Mouse (Mus musculus) cerebellum, adult 2 months (tissue): ENCODE data around the gene Timm44. TPM values are rescaled to one million over a fixed set of nuclear protein-coding genes. Genes with fewer than 3 reads are reported as not detected.
A peak's percentile ranks its signal among the peaks of the same experiment; 100 is the strongest.

Experiments used
- DNase-seq, 2 experiments: peaks; one replicate each; pipeline ENCODE4 v3.0.0; 2021
- H3K27ac ChIP-seq: fragments of 200-500 bp; 2 replicates; pipeline ENCODE4 v1.5.1; 2012; ENCODE audit warnings: low read length, control low read depth, inconsistent platforms; ENCODE audit not compliant: insufficient read depth
- H3K27me3 ChIP-seq: fragments of 200-500 bp; 2 replicates; pipeline ENCODE4 v1.6.1; 2012; ENCODE audit warnings: inconsistent platforms, mild to moderate bottlenecking, low read length, moderate library complexity; ENCODE audit not compliant: control insufficient read depth, insufficient read depth
- H3K4me1 ChIP-seq: fragments of 200-500 bp; 2 replicates; pipeline ENCODE4 v1.6.1; 2011; ENCODE audit warnings: low read length; ENCODE audit not compliant: control insufficient read depth, insufficient read depth
- H3K4me3 ChIP-seq: fragments of 200-500 bp; replicated peaks from 2 replicates; pipeline ENCODE3; 2011; ENCODE audit warnings: mild to moderate bottlenecking, low read depth, low read length, control low read depth; ENCODE audit not compliant: insufficient read depth
- CTCF ChIP-seq: fragments of 200-500 bp; IDR thresholded peaks from 2 replicates; pipeline ENCODE4 v1.5.1; 2011; ENCODE audit warnings: low read depth, mild to moderate bottlenecking, control low read depth, low read length, moderate library complexity, borderline replicate concordance; ENCODE audit not compliant: insufficient read depth
- POLR2A ChIP-seq: fragments of 200-500 bp; IDR thresholded peaks from 2 replicates; pipeline ENCODE4 v1.6.1; 2011; ENCODE audit warnings: low read length, control low read depth, borderline replicate concordance; ENCODE audit not compliant: insufficient read depth
- WGBS: fragments of 180-500 bp; shearing (Covaris S2); methylation state at CpG from one replicate; pipeline ENCODE4 v1.1.7; 2018; 5-methylcytosine and 5-hydroxymethylcytosine counted together
- polyA plus RNA-seq: library from polyadenylated mRNA; depleted of rRNA; stranded (reverse); fragments of >200 nt; gene quantifications from 2 replicates; pipeline ENCODE4 v1.2.3, GENCODE M21; 2012

The Timm44 gene
- polyA plus RNA-seq, 1 experiment: 98.4 TPM

DNA sequence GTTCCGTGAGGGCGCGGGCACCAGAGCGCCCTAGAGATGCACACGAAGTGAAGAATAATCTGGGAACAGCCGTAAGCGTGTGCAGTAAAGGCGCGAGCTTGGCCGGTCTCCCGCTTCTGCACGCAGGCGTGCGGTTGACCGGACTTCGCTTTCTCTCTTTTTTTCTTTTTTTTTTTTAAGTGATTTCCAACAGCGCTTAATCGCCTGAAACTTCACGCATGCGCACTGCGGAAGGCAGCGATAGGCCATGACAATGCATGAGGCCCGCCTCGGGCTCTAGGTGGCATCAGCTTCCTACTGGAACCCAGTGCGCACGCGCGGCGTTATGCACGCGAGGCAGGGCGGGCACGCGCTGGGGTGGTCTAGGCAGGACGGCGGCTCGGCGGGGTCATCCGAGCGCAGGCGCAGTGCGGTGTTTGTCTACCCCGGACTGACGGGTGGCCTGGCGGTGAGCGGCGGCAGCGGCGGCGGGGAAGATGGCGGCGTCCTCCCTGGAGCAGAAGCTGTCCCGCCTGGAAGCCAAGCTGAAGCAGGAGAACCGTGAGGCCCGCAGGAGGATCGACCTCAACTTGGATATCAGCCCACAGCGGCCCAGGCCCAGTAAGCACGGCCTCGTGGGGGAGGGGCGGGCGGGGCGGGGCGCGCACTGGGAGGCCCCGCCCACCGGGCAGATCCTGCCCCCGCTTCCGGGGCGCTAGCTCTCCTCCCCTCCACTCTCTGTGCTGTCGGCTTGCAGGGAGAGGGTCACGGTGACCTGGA, 37.1 kb downstream of the Timm44 start, which contains the start of the genes Map2k7 and Gm49320:
Gene Map2k7 (plus strand): TSS at position 307 of the 759 bp plus-strand sequence.
Gene Gm49320 (plus strand): TSS at position 432 of the 759 bp plus-strand sequence.
- DNase-seq: peak; percentile 100
- Histone ChIP-seq H3K4me1 (peaks cover 5% of the 10 kb centered on the region), H3K27ac (peak within 1 kb of the TSS; percentile 82), H3K4me3 (peak within 1 kb of the TSS; percentile 83), H3K27me3 (no peaks in the 10 kb centered on the region)
- WGBS: under 1% methylated on average over 71 of the region's 71 CpGs
- TF ChIP-seq CTCF (peak; percentile 60), POLR2A (peak; percentile 61)

DNA sequence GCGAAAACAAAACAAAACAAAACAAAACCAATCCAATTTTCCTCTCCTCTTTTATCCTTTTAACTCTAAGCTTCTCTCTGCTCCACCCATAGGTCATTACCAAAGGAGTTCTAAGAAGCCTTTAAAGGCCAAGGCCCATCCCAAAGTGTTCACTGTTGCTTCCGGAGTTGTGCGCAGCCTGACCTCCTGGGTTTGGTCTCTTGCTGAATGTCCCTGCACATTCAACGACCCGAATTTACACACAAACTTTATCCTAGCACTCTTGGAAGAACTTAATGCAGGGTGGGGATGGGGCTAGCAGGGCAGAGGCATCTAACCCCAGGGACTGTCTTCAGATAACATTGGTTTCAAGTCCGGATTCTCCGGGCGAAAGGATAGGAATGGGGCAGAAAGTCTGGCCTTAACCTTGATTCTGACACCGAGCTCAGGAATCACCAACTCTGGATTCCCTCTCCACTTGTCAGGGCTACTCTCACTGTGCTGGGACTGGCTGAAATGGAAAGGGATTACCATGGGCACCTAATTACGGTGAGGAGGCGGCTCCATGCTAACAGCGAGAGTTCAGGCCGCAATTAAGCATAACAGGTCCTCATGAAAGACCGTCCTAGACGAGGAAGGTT, 37.8 kb downstream of the Timm44 start:
- TF ChIP-seq POLR2A (no peak), CTCF (no peak)
- peak overlapping the region; percentile 83 for H3K4me3 ChIP-seq
- H3K27ac ChIP-seq: peak overlapping the region; percentile 82
- no peak for DNase-seq
- H3K27me3 ChIP-seq: no peaks in the 10 kb centered on the region
- peaks cover 5% of the 10 kb centered on the region for H3K4me1 ChIP-seq
- 16% methylated on average over 15 of the region's 15 CpGs for WGBS

DNA sequence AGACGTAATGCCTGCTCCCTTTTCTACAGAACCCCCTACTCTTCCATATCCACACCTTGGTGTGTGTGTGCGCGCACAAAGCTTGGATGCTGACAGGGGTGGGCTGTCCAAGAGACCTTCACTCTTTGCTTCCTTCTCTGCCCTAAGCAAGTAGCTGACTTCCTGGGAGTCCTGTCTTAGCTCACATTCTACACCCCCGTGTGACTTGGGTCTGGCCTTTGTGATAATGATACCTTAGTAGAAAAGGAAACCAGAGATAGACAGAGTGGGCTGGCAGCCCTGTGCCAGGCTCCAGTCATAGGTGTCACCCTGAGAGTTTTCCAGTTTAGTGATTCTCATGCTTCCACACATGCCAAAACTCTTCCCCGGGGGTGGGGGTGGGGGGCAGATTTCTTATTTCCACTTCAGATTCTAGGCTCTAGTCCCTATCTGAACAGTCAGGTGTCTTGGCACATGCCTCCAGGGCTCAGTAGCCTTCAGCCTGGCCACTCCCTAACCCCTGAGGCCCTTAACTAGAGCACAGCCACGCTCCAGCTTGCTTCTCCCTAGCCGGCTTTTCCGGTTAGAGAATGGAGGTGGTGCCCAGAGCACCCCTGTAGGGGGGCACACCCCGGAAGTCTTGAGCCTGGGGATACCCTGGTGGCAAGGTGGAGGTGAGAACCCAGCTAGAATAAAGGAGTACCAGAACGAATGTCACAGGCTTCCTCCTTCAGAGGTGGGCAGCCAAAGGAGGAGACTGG, 44.9 kb downstream of the Timm44 start:
- no peak overlapping the region for H3K4me3 ChIP-seq
- WGBS: 59% methylated on average over 10 of the region's 10 CpGs
- TF ChIP-seq CTCF (no peak), POLR2A (no peak)
- H3K27me3 ChIP-seq: no peaks in the 10 kb centered on the region; the same call in 1 of the 2 replicates
- H3K4me1 ChIP-seq: no peaks in the 10 kb centered on the region
- no peak for DNase-seq
- no peak overlapping the region for H3K27ac ChIP-seq

DNA sequence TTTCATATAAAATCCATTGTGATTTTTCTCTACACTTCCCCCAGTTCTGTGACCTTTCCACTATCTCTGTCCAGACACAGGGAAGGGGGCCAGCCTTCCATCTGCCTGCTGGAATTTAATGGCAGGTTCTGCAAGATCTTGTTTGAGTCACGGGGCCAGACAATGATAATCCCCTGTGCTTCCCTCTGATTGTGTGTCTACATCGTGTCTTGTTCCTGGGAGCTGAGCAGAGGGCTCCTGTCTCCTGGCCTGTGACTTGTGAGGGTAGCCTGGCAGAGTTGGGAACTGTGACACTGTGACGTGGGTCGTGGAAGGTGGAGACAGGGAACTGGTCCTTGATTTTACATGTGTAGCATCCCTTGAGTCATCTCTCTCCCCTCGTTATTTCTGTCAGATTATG, 45.9 kb downstream of the Timm44 start:
- no peak for DNase-seq
- TF ChIP-seq POLR2A: no peak
- no peak for TF ChIP-seq CTCF
- 72% methylated on average over 5 of the region's 5 CpGs for WGBS
- Histone ChIP-seq H3K27ac (no peak overlapping the region), H3K27me3 (no peaks in the 10 kb centered on the region; the same call in 1 of the 2 replicates), H3K4me1 (no peaks in the 10 kb centered on the region), H3K4me3 (no peak overlapping the region)

DNA sequence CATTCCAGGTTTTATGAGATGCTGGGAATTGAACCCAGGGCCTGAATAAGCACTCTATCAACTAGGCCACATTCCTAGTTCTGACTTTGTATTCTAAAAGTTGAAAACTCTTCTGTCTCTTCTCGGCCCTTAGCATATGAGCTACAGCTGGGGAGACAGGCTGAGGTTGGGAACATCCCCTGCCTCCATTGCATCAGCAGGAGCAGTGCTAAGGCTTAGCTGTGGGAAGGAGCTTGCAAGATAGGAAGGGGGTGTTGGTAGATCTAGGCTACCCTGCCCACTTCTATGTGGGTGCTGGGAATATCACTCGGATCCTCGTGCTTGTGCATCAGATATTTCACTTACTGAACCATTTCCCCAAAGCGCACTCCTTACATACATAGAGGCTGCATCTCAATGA, 47.8 kb downstream of the Timm44 start:
- DNase-seq: no peak
- Histone ChIP-seq H3K4me1 (no peaks in the 10 kb centered on the region), H3K4me3 (no peak overlapping the region), H3K27ac (no peak overlapping the region), H3K27me3 (no peaks in the 10 kb centered on the region; the same call in 1 of the 2 replicates)
- WGBS: 93% methylated on average over 4 of the region's 4 CpGs
- TF ChIP-seq CTCF: no peak
- TF ChIP-seq POLR2A: no peak

DNA sequence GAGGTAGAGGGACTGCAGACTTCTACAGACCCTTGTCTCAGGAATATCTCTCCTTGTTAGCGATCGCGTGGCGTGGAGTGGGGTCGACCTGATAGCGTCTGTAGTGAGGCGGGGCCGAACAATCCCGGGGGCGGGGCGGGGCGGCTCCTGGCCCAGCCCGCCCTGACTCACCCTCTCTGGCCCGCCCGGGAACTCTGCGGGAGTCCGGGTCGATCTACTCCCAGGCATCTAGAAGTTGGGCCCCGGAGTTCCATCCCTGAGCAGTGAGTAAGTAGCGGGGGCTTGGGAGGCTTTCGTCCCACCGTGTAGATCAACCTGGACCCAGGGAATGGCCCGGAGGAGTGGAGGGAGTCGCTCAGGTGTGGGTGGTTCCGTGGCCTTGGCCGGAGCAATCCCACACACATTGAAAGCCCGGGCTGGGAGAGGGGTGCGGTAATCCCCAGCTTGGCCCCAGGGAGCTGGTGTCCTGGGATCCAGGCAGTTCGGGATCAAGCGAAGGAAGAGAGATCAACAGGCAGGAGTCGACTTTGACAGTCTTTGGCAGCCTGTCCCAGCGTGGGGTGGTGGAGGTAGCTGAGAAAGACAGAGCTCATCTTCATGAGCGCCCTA, 48.9 kb downstream of the Timm44 start, which contains the start of gene Lrrc8e:
Gene Lrrc8e (plus strand): TSS at position 89 of the 609 bp plus-strand sequence.
- no peaks in the 10 kb centered on the region; the same call in 1 of the 2 replicates for H3K27me3 ChIP-seq
- TF ChIP-seq CTCF: no peak
- H3K4me3 ChIP-seq: peak within 1 kb of the TSS; percentile 22
- H3K4me1 ChIP-seq: no peaks in the 10 kb centered on the region
- H3K27ac ChIP-seq: no peak within 1 kb of the TSS
- no peak for DNase-seq
- 8% methylated on average over 33 of the region's 33 CpGs for WGBS

DNA sequence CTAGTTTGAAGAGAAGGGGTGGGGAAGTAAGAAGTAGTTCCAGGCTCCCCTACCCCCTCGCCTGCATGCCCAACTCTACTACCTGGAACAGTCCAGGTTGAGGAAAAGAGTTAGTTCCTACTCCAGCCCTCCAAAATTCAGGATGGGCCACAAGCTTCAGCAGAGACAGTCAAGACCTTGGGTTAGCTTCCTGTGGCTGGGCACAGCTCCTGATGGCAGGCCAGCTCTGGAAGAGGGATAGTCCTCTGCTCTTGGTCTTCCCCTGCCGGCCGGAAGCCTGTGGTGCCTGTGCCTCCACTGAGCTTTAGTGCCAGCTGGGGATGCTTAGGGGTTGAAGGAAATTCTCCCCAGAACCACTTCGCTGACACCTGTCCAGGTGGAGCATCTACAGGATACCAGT, 49.4 kb downstream of the Timm44 start:
- Histone ChIP-seq H3K4me3 (peak overlapping the region; percentile 22), H3K4me1 (no peaks in the 10 kb centered on the region), H3K27ac (no peak overlapping the region), H3K27me3 (no peaks in the 10 kb centered on the region; the same call in 1 of the 2 replicates)
- WGBS: 35% methylated on average over 4 of the region's 4 CpGs
- TF ChIP-seq POLR2A (no peak), CTCF (no peak)
- no peak for DNase-seq
